Mouse (Mus musculus): Measurements from ENCODE around the gene March6. TPM values are rescaled to one million over a fixed set of nuclear protein-coding genes. Genes with fewer than 3 reads are reported as not detected.

Gene March6
- 96.6 TPM for polyA plus RNA-seq (2014; fragmentation: Illumina TruSeq; extraction: RNeasy Lipid Tissue Mini Kit (QIAGEN cat#74804); ENCODE audit: low read depth, low replicate concordance)

GRCm38 (mm10) chr15:31530659-31531445, at the start of gene March6:
Gene March6 (minus strand): TSS chr15:31531053.

DNA sequence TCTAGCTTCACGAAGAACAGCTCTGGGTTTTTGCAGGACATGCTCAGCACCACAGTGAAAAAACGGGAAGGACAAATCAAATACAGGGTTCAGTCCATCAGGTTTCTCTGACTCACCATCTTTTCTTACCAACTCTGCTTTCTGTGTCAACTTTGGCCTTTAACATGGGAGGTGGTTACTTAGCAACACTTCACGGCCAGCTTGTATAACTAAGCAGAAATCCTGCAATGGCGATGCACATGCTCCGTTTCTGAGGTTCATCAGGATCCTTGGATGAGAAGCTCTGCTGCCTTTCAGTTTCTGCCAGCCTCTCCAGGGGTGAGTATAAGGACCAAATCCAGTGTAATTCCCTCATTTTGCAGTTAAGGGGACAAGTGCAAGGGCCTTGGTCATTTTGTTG, 34.3 kb upstream of the March6 start, which contains the start of gene Cmbl:
Gene Cmbl, plus strand, starts transcription at position 206 of the 400 bp plus-strand sequence.

GRCm38 (mm10) chr15:31453098-31453916, 77.5 kb downstream of the March6 start, which contains the start of gene Ropn1l:
Gene Ropn1l (minus strand): TSS chr15:31453737.

Other genes with a start within 250 kb of the March6 start
- 15.3 TPM for gene Ankrd33b, start 163.3 kb downstream of the March6 start, polyA plus RNA-seq (2014; fragmentation: Illumina TruSeq; extraction: RNeasy Lipid Tissue Mini Kit (QIAGEN cat#74804); ENCODE audit: low read depth, low replicate concordance)
- gene Ropn1l, start 77.3 kb downstream of the March6 start, polyA plus RNA-seq (2014; fragmentation: Illumina TruSeq; extraction: RNeasy Lipid Tissue Mini Kit (QIAGEN cat#74804); ENCODE audit: low read depth, low replicate concordance), result 13.0 TPM
- gene Cmbl, start 34.3 kb upstream of the March6 start, polyA plus RNA-seq (2014; fragmentation: Illumina TruSeq; extraction: RNeasy Lipid Tissue Mini Kit (QIAGEN cat#74804); ENCODE audit: low read depth, low replicate concordance), result 330 TPM
- 60.2 TPM for gene Cct5, start 70.8 kb upstream of the March6 start, polyA plus RNA-seq (2014; fragmentation: Illumina TruSeq; extraction: RNeasy Lipid Tissue Mini Kit (QIAGEN cat#74804); ENCODE audit: low read depth, low replicate concordance)
- gene Fam173b, start 70.8 kb upstream of the March6 start, polyA plus RNA-seq (2014; fragmentation: Illumina TruSeq; extraction: RNeasy Lipid Tissue Mini Kit (QIAGEN cat#74804); ENCODE audit: low read depth, low replicate concordance), result 4.7 TPM